Mouse (Mus musculus): ENCODE measurements around the gene Dop1b.
A peak's percentile ranks its signal among the peaks of the same experiment; 100 is the strongest.
"Not testable (repeated sequence)": the region's sequence is repeated elsewhere in the genome, so short reads cannot be mapped to it uniquely, and the experiment has no call there.

Dop1b gene

GRCm38 (mm10) chr16:93711411-93712188 is at the start of gene Dop1b:
Dop1b (plus strand) TSS chr16:93711904.
- peak; percentile 99 for DNase-seq (ENCODE audit: low spot score in 2 of 2)

GRCm38 (mm10) chr16:93667976-93668375 is 43.7 kb upstream of the Dop1b start:
- no peak for DNase-seq (ENCODE audit: low spot score in 2 of 2)

- DNase-seq (ENCODE audit: low spot score in 2 of 2) = no peak
Observed at GRCm38 (mm10) chr16:93669521-93669920, 42.2 kb upstream of the Dop1b start.

GRCm38 (mm10) chr16:93670466-93670865 is 41.2 kb upstream of the Dop1b start:
- DNase-seq (ENCODE audit: low spot score in 2 of 2) = not testable (repeated sequence)

- no peak for DNase-seq (ENCODE audit: low spot score in 2 of 2)
Observed at GRCm38 (mm10) chr16:93671064-93671463, 40.6 kb upstream of the Dop1b start.

GRCm38 (mm10) chr16:93676376-93676775 is 35.3 kb upstream of the Dop1b start:
- DNase-seq (ENCODE audit: low spot score in 2 of 2) = no peak

- no peak for DNase-seq (ENCODE audit: low spot score in 2 of 2)
Observed at GRCm38 (mm10) chr16:93678206-93678605, 33.5 kb upstream of the Dop1b start.

- no peak for DNase-seq (ENCODE audit: low spot score in 2 of 2)
Observed at GRCm38 (mm10) chr16:93679165-93679564, 32.5 kb upstream of the Dop1b start.

GRCm38 (mm10) chr16:93682156-93682688 is 29.5 kb upstream of the Dop1b start:
- no peak for DNase-seq (ENCODE audit: low spot score in 2 of 2)

- DNase-seq (ENCODE audit: low spot score in 2 of 2) = peak; percentile 38 to 69
Observed at GRCm38 (mm10) chr16:93682689-93683507, 28.8 kb upstream of the Dop1b start, which contains the start of gene Cbr3. Cbr3 (plus strand) TSS chr16:93683215.

- DNase-seq (ENCODE audit: low spot score in 2 of 2) = peak in 1 of 2 experiments; percentile 4
Observed at GRCm38 (mm10) chr16:93683508-93684236, 28.0 kb upstream of the Dop1b start.

GRCm38 (mm10) chr16:93684441-93684840 is 27.3 kb upstream of the Dop1b start:
- DNase-seq (ENCODE audit: low spot score in 2 of 2) = no peak

- DNase-seq (ENCODE audit: low spot score in 2 of 2) = not testable (repeated sequence)
Observed at GRCm38 (mm10) chr16:93685783-93686182, 25.9 kb upstream of the Dop1b start.

- DNase-seq (ENCODE audit: low spot score in 2 of 2) = no peak
Observed at GRCm38 (mm10) chr16:93686421-93686820, 25.3 kb upstream of the Dop1b start.

- peak in 1 of 2 experiments; percentile 8 for DNase-seq (ENCODE audit: low spot score in 2 of 2)
Observed at GRCm38 (mm10) chr16:93686945-93687344, 24.8 kb upstream of the Dop1b start.

GRCm38 (mm10) chr16:93691206-93691841 is 20.4 kb upstream of the Dop1b start:
- DNase-seq (ENCODE audit: low spot score in 2 of 2) = no peak

GRCm38 (mm10) chr16:93692744-93693143 is 19.0 kb upstream of the Dop1b start:
- no peak for DNase-seq (ENCODE audit: low spot score in 2 of 2)

- no peak for DNase-seq (ENCODE audit: low spot score in 2 of 2)
Observed at GRCm38 (mm10) chr16:93707116-93707515, 4.6 kb upstream of the Dop1b start.

- no peak for DNase-seq (ENCODE audit: low spot score in 2 of 2)
Observed at GRCm38 (mm10) chr16:93709217-93709616, 2.5 kb upstream of the Dop1b start.

GRCm38 (mm10) chr16:93710924-93711323 is 780 bp upstream of the Dop1b start:
- DNase-seq (ENCODE audit: low spot score in 2 of 2) = peak; percentile 72 to 77

GRCm38 (mm10) chr16:93712189-93712885 is 633 bp downstream of the Dop1b start:
- DNase-seq (ENCODE audit: low spot score in 2 of 2) = no peak
